In the genomic region with DNA sequence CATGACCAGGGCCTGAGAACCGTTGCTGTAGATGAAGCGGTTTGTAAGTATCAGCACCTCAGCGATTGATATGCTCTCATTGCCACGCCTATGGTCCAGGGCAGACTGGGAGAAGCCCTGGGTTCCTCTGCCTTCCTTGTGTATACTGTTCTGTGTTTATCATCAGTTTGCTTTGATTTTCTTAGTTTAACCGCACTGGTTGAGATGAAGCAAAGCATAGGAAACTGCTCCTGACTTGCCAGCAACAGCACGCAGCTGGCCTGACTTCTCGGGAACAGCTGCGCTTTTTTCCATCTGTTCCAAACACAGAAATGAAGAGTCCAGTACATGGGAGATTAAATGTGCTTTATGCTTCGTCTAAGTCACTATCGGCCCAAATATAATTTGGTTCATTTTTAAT, we compare ENCODE assay signal across 14 mouse cellular contexts.
DNase-seq lines count a peak whose midpoint lies in the region; ATAC-seq and TF ChIP-seq lines count a peak whose summit lies in the region.
"Had no signal": no experiment of that assay in that cellular context is flagged by ENCODE, and none has a peak within 500 bp of the region (broad histone marks: within the 10 kb centered on the region; RNA-seq: fewer than 3 reads in every experiment).

No protein-coding gene starts in this region.

- no peak overlapping the region for H3K27ac ChIP-seq in forebrain, postnatal 0 days (ENCODE audit: low read depth, low read length)
- H3K27ac ChIP-seq in forebrain, embryonic 12.5 days, result no peak overlapping the region
- no peak overlapping the region for H3K27ac ChIP-seq in hindbrain, embryonic 14.5 days
- H3K27ac ChIP-seq in hindbrain, embryonic 12.5 days, result no peak overlapping the region
- H3K27ac ChIP-seq in midbrain, postnatal 0 days (ENCODE audit: low read depth, low read length), result no peak overlapping the region
- no peak overlapping the region for H3K27ac ChIP-seq in midbrain, embryonic 14.5 days (replicated peaks; ENCODE audit: low read depth, low read length)
- H3K27ac ChIP-seq: limb, embryonic 15.5 days had no signal

- no peak for TF ChIP-seq CTCF in forebrain, postnatal 0 days (IDR thresholded peaks at IDR 0.05; ENCODE audit: low read depth)
- TF ChIP-seq CTCF in midbrain, postnatal 0 days (IDR thresholded peaks at IDR 0.05), result no peak

- TF ChIP-seq POLR2A in myocyte (IDR thresholded peaks at IDR 0.05; ENCODE audit: insufficient read length, low read depth), result no peak

- no peak overlapping the region for H3K4me3 ChIP-seq in forebrain, postnatal 0 days (ENCODE audit: low read depth, low read length)
- H3K4me3 ChIP-seq in forebrain, embryonic 12.5 days (replicated peaks), result no peak overlapping the region
- no peak overlapping the region for H3K4me3 ChIP-seq in hindbrain, embryonic 14.5 days (replicated peaks; ENCODE audit: low read length)
- H3K4me3 ChIP-seq in hindbrain, embryonic 12.5 days, result no peak overlapping the region
- H3K4me3 ChIP-seq in midbrain, postnatal 0 days (ENCODE audit: low read depth, low read length), result no peak overlapping the region
- H3K4me3 ChIP-seq in midbrain, embryonic 14.5 days (replicated peaks; ENCODE audit: low read depth, low read length), result no peak overlapping the region
- H3K4me3 ChIP-seq in myocyte, result no peak overlapping the region
- H3K4me3 ChIP-seq: erythroblast, embryonic 14.5 days; limb, embryonic 15.5 days had no signal

- H3K4me2 ChIP-seq in forebrain, postnatal 0 days (ENCODE audit: low read depth), result no peak overlapping the region
- H3K4me2 ChIP-seq in forebrain, embryonic 12.5 days, result no peak overlapping the region
- H3K4me2 ChIP-seq in hindbrain, embryonic 14.5 days (replicated peaks), result no peak overlapping the region
- H3K4me2 ChIP-seq in hindbrain, embryonic 12.5 days (replicated peaks), result no peak overlapping the region
- H3K4me2 ChIP-seq in midbrain, postnatal 0 days (ENCODE audit: low read depth, low read length, poor library complexity, severe bottlenecking), result no peak overlapping the region
- H3K4me2 ChIP-seq in midbrain, embryonic 14.5 days (ENCODE audit: low read length), result no peak overlapping the region
- peak overlapping the region; percentile 21 for H3K4me2 ChIP-seq in myocyte (ENCODE audit: low read depth)
- H3K4me2 ChIP-seq: limb, embryonic 15.5 days had no signal

- no peaks in the 10 kb centered on the region for H3K27me3 ChIP-seq in forebrain, postnatal 0 days (ENCODE audit: insufficient read depth, low read length)
- no peaks in the 10 kb centered on the region for H3K27me3 ChIP-seq in forebrain, embryonic 12.5 days
- no peaks in the 10 kb centered on the region for H3K27me3 ChIP-seq in hindbrain, embryonic 14.5 days (ENCODE audit: control insufficient read depth, insufficient read depth, low read length)
- H3K27me3 ChIP-seq in hindbrain, embryonic 12.5 days, result no peaks in the 10 kb centered on the region
- H3K27me3 ChIP-seq in midbrain, postnatal 0 days (ENCODE audit: insufficient read depth, low read length), result no peaks in the 10 kb centered on the region
- no peaks in the 10 kb centered on the region for H3K27me3 ChIP-seq in midbrain, embryonic 14.5 days (ENCODE audit: control insufficient read depth, insufficient read depth, low read length)
- no peaks in the 10 kb centered on the region for H3K27me3 ChIP-seq in myocyte (ENCODE audit: control insufficient read depth, insufficient read depth, insufficient read length)
- H3K27me3 ChIP-seq: limb, embryonic 15.5 days had no signal

- no peak overlapping the region for H3ac ChIP-seq in myocyte (ENCODE audit: control insufficient read depth, insufficient read length)

- H3K4me1 ChIP-seq in forebrain, postnatal 0 days (ENCODE audit: insufficient read depth), result no peaks in the 10 kb centered on the region
- no peaks in the 10 kb centered on the region; the same call in 1 of the 2 replicates for H3K4me1 ChIP-seq in forebrain, embryonic 12.5 days
- no peaks in the 10 kb centered on the region for H3K4me1 ChIP-seq in hindbrain, embryonic 14.5 days (replicated peaks; ENCODE audit: control insufficient read depth, insufficient read depth, low read length)
- no peaks in the 10 kb centered on the region for H3K4me1 ChIP-seq in hindbrain, embryonic 12.5 days
- H3K4me1 ChIP-seq in midbrain, postnatal 0 days (ENCODE audit: insufficient read depth, low read length), result no peaks in the 10 kb centered on the region
- H3K4me1 ChIP-seq in midbrain, embryonic 14.5 days (ENCODE audit: control insufficient read depth, insufficient read depth, low read length), result no peaks in the 10 kb centered on the region
- H3K4me1 ChIP-seq: limb, embryonic 15.5 days had no signal

- no peak overlapping the region for H3K9ac ChIP-seq in forebrain, postnatal 0 days
- no peak overlapping the region for H3K9ac ChIP-seq in forebrain, embryonic 12.5 days
- H3K9ac ChIP-seq in hindbrain, embryonic 14.5 days, result no peak overlapping the region
- H3K9ac ChIP-seq in hindbrain, embryonic 12.5 days, result no peak overlapping the region
- H3K9ac ChIP-seq in midbrain, postnatal 0 days (replicated peaks; ENCODE audit: low read length, poor library complexity, severe bottlenecking), result no peak overlapping the region
- H3K9ac ChIP-seq in midbrain, embryonic 14.5 days (replicated peaks; ENCODE audit: low read length), result no peak overlapping the region
- H3K9ac ChIP-seq: limb, embryonic 15.5 days had no signal

- H3K36me3 ChIP-seq in forebrain, postnatal 0 days (ENCODE audit: insufficient read depth), result no peaks in the 10 kb centered on the region
- no peaks in the 10 kb centered on the region for H3K36me3 ChIP-seq in forebrain, embryonic 12.5 days (replicated peaks)
- no peaks in the 10 kb centered on the region for H3K36me3 ChIP-seq in hindbrain, embryonic 14.5 days (replicated peaks; ENCODE audit: control insufficient read depth, insufficient read depth)
- no peaks in the 10 kb centered on the region for H3K36me3 ChIP-seq in hindbrain, embryonic 12.5 days
- no peaks in the 10 kb centered on the region for H3K36me3 ChIP-seq in midbrain, postnatal 0 days (ENCODE audit: insufficient read depth, low read length)
- H3K36me3 ChIP-seq in midbrain, embryonic 14.5 days (ENCODE audit: control insufficient read depth, insufficient read depth, low read length), result no peaks in the 10 kb centered on the region
- H3K36me3 ChIP-seq in myocyte (ENCODE audit: control insufficient read depth, insufficient read depth), result no peaks in the 10 kb centered on the region
- H3K36me3 ChIP-seq: limb, embryonic 15.5 days had no signal

- no peaks in the 10 kb centered on the region for H3K79me2 ChIP-seq in myocyte (ENCODE audit: control insufficient read depth, insufficient read depth)

- peak; percentile 42 for DNase-seq in forebrain, postnatal 0 days
- DNase-seq in hindbrain, embryonic 14.5 days (ENCODE audit: low spot score), result peak; percentile 37
- DNase-seq in midbrain, postnatal 0 days (ENCODE audit: low spot score), result peak; percentile 22
- DNase-seq in midbrain, embryonic 14.5 days, result no peak
- DNase-seq in cerebellum, adult 11 months, result no peak
- DNase-seq: adrenal gland, postnatal 36 days; cerebellum, adult 18-20 months; kidney, postnatal 25 days had no signal

- no peaks in the 10 kb centered on the region for H3K9me3 ChIP-seq in forebrain, postnatal 0 days (ENCODE audit: low read length)
- H3K9me3 ChIP-seq in forebrain, embryonic 12.5 days, result no peaks in the 10 kb centered on the region
- no peaks in the 10 kb centered on the region for H3K9me3 ChIP-seq in hindbrain, embryonic 14.5 days (ENCODE audit: control insufficient read depth, low read length)
- no peaks in the 10 kb centered on the region for H3K9me3 ChIP-seq in hindbrain, embryonic 12.5 days (replicated peaks)
- no peaks in the 10 kb centered on the region for H3K9me3 ChIP-seq in midbrain, postnatal 0 days (ENCODE audit: low read length)
- H3K9me3 ChIP-seq in midbrain, embryonic 14.5 days (ENCODE audit: control insufficient read depth, low read length), result no peaks in the 10 kb centered on the region
- H3K9me3 ChIP-seq: limb, embryonic 15.5 days had no signal

- peak; percentile 55 for ATAC-seq in forebrain, postnatal 0 days
- no peak for ATAC-seq in forebrain, embryonic 12.5 days (ENCODE audit: low FRiP score)
- ATAC-seq in hindbrain, embryonic 14.5 days (ENCODE audit: low FRiP score), result no peak
- no peak for ATAC-seq in hindbrain, embryonic 12.5 days (ENCODE audit: low FRiP score)
- ATAC-seq in midbrain, postnatal 0 days (ENCODE audit: low FRiP score), result no peak
- no peak for ATAC-seq in midbrain, embryonic 14.5 days (ENCODE audit: low FRiP score, low TSS enrichment)
- ATAC-seq: inflammation-experienced regulatory T-cells, adult 6 months had no signal

- WGBS in forebrain, postnatal 0 days, result 74% methylated on average over 10 of the region's 10 CpGs
- WGBS in forebrain, embryonic 12.5 days, result 85% methylated on average over 10 of the region's 10 CpGs
- 83% methylated on average over 10 of the region's 10 CpGs for whole genome bisulfite sequencing in hindbrain, embryonic 14.5 days
- 87% methylated on average over 10 of the region's 10 CpGs for WGBS in hindbrain, embryonic 12.5 days
- 78% methylated on average over 10 of the region's 10 CpGs for WGBS in midbrain, postnatal 0 days
- 84% methylated on average over 10 of the region's 10 CpGs for WGBS in midbrain, embryonic 14.5 days

TF ChIP-seq in myocyte, 11 proteins besides CTCF, POLR2A, EP300 and RAD21:
- TF ChIP-seq CEBPB (IDR thresholded peaks at IDR 0.05; ENCODE audit: insufficient read depth, poor library complexity, severe bottlenecking), result no peak
- no peak for TF ChIP-seq E2F4 (IDR thresholded peaks at IDR 0.05; ENCODE audit: insufficient read depth)
- no peak for TF ChIP-seq POLR2AphosphoS2 (IDR thresholded peaks at IDR 0.05; ENCODE audit: insufficient read length, low read depth)
- no peak for TF ChIP-seq REST (IDR thresholded peaks at IDR 0.05; ENCODE audit: insufficient read depth, insufficient read length)
- no peak for TF ChIP-seq MAX (IDR thresholded peaks at IDR 0.05; ENCODE audit: low read depth)
- TF ChIP-seq USF1 (IDR thresholded peaks at IDR 0.05; ENCODE audit: low read depth), result no peak
- no peak for TF ChIP-seq MYOG (IDR thresholded peaks at IDR 0.05; ENCODE audit: control insufficient read depth in 1 of 3, insufficient read depth in 1 of 3, insufficient read length in 2 of 3, low read depth in 2 of 3)
- peak; percentile 10 for TF ChIP-seq TCF12 (IDR thresholded peaks at IDR 0.05; ENCODE audit: insufficient read depth, poor library complexity, severe bottlenecking)
- TF ChIP-seq TCF3 (IDR thresholded peaks at IDR 0.05; ENCODE audit: insufficient read length, low read depth), result no peak
- peak in 1 of 3 experiments; percentile 52 for TF ChIP-seq MYOD1 (IDR thresholded peaks at IDR 0.05; ENCODE audit: control insufficient read depth in 1 of 3, insufficient read length in 2 of 3, low read depth in 2 of 3)
- TF ChIP-seq SRF (IDR thresholded peaks at IDR 0.05; ENCODE audit: control insufficient read depth, insufficient read length, low read depth), result no peak

Comparison
In these comparisons a context has a peak if more than half of its experiments do, and no peak if none do; other contexts are left out.
1. DNase-seq: peak in forebrain, postnatal 0 days (single experiment), hindbrain, embryonic 14.5 days (single experiment) and midbrain, postnatal 0 days (single experiment); none in midbrain, embryonic 14.5 days (single experiment) and cerebellum, adult 11 months (single experiment).